Mouse (Mus musculus): Measurements from ENCODE around the gene Mrgprb1. TPM values are rescaled to one million over a fixed set of nuclear protein-coding genes. Genes with fewer than 3 reads are reported as not detected.

The Mrgprb1 gene
- polyA plus RNA-seq (2014; fragmentation: Illumina TruSeq; extraction: RNeasy Lipid Tissue Mini Kit (QIAGEN cat#74804); ENCODE audit: low read depth, low replicate concordance) = not detected

GRCm38 (mm10) chr7:48456242-48456641, at the start of gene Mrgprb1:
TSS of gene Mrgprb1 (minus strand) at chr7:48456342.

GRCm38 (mm10) chr7:48499221-48499620, 43.1 kb upstream of the Mrgprb1 start, which contains the start of gene Mrgprx2:
TSS of gene Mrgprx2 (minus strand) at chr7:48499321.

Other genes with a start within 250 kb of the Mrgprb1 start
- not detected for gene Mrgprb8, start 67.8 kb downstream of the Mrgprb1 start, polyA plus RNA-seq (2014; fragmentation: Illumina TruSeq; extraction: RNeasy Lipid Tissue Mini Kit (QIAGEN cat#74804); ENCODE audit: low read depth, low replicate concordance)
- gene Mrgprx2, start 43.0 kb upstream of the Mrgprb1 start, polyA plus RNA-seq (2014; fragmentation: Illumina TruSeq; extraction: RNeasy Lipid Tissue Mini Kit (QIAGEN cat#74804); ENCODE audit: low read depth, low replicate concordance) = not detected
- gene Mrgprb2, start 101.7 kb upstream of the Mrgprb1 start, polyA plus RNA-seq (2014; fragmentation: Illumina TruSeq; extraction: RNeasy Lipid Tissue Mini Kit (QIAGEN cat#74804); ENCODE audit: low read depth, low replicate concordance) = not detected
- not detected for gene Mrgprb3, start 187.5 kb upstream of the Mrgprb1 start, polyA plus RNA-seq (2014; fragmentation: Illumina TruSeq; extraction: RNeasy Lipid Tissue Mini Kit (QIAGEN cat#74804); ENCODE audit: low read depth, low replicate concordance)

All from kidney, adult 10 weeks (tissue).